Mouse (Mus musculus) cerebellum, adult 2 months (tissue): ENCODE data around the gene Tmem222. TPM values are rescaled to one million over a fixed set of nuclear protein-coding genes. Genes with fewer than 3 reads are reported as not detected.

ENCODE experiments used
- DNase-seq, 2 experiments: peaks; one replicate each; pipeline ENCODE4 v3.0.0; 2021
- H3K27ac ChIP-seq: fragments of 200-500 bp; 2 replicates; pipeline ENCODE4 v1.5.1; 2012; ENCODE audit warnings: low read length, control low read depth, inconsistent platforms; ENCODE audit not compliant: insufficient read depth
- H3K27me3 ChIP-seq: fragments of 200-500 bp; 2 replicates; pipeline ENCODE4 v1.6.1; 2012; ENCODE audit warnings: inconsistent platforms, mild to moderate bottlenecking, low read length, moderate library complexity; ENCODE audit not compliant: control insufficient read depth, insufficient read depth
- H3K4me1 ChIP-seq: fragments of 200-500 bp; 2 replicates; pipeline ENCODE4 v1.6.1; 2011; ENCODE audit warnings: low read length; ENCODE audit not compliant: control insufficient read depth, insufficient read depth
- H3K4me3 ChIP-seq: fragments of 200-500 bp; replicated peaks from 2 replicates; pipeline ENCODE3; 2011; ENCODE audit warnings: mild to moderate bottlenecking, low read depth, low read length, control low read depth; ENCODE audit not compliant: insufficient read depth
- CTCF ChIP-seq: fragments of 200-500 bp; IDR thresholded peaks from 2 replicates; pipeline ENCODE4 v1.5.1; 2011; ENCODE audit warnings: low read depth, mild to moderate bottlenecking, control low read depth, low read length, moderate library complexity, borderline replicate concordance; ENCODE audit not compliant: insufficient read depth
- POLR2A ChIP-seq: fragments of 200-500 bp; IDR thresholded peaks from 2 replicates; pipeline ENCODE4 v1.6.1; 2011; ENCODE audit warnings: low read length, control low read depth, borderline replicate concordance; ENCODE audit not compliant: insufficient read depth
- WGBS: fragments of 180-500 bp; shearing (Covaris S2); methylation state at CpG from one replicate; pipeline ENCODE4 v1.1.7; 2018; 5-methylcytosine and 5-hydroxymethylcytosine counted together
- polyA plus RNA-seq: library from polyadenylated mRNA; depleted of rRNA; stranded (reverse); fragments of >200 nt; gene quantifications from 2 replicates; pipeline ENCODE4 v1.2.3, GENCODE M21; 2012; rRNA removed

Tmem222 gene
- 152 and 153 TPM in 2 replicates for polyA plus RNA-seq

GRCm38 (mm10) chr4:133277104-133278026, at the start of gene Tmem222:
TSS of gene Tmem222 (minus strand) at chr4:133277792.
- H3K4me3 ChIP-seq = peak within 1 kb of the TSS; percentile 91
- DNase-seq = peak; percentile 95 to 98
- WGBS = under 1% methylated on average over 73 of the region's 73 CpGs
- peak; percentile 64; the same call in 1 of the 2 replicates for TF ChIP-seq POLR2A
- TF ChIP-seq CTCF = no peak
- no peaks in the 10 kb centered on the region for H3K27me3 ChIP-seq
- peak within 1 kb of the TSS; percentile 27 for H3K27ac ChIP-seq
- peaks cover 16% of the 10 kb centered on the region for H3K4me1 ChIP-seq

- no peak overlapping the region for H3K27ac ChIP-seq
- TF ChIP-seq CTCF = no peak
- H3K4me3 ChIP-seq = no peak overlapping the region
- DNase-seq = no peak
- WGBS = 83% methylated on average over 3 of the region's 3 CpGs
- H3K4me1 ChIP-seq = peaks cover 9% of the 10 kb centered on the region
- H3K27me3 ChIP-seq = no peaks in the 10 kb centered on the region
Measured at GRCm38 (mm10) chr4:133319667-133320066, 42.1 kb upstream of the Tmem222 start.

- no peaks in the 10 kb centered on the region for H3K27me3 ChIP-seq
- WGBS = 74% methylated on average over 5 of the region's 5 CpGs
- DNase-seq = no peak
- H3K4me3 ChIP-seq = no peak overlapping the region
- TF ChIP-seq POLR2A = no peak
- TF ChIP-seq CTCF = no peak
- peaks cover 9% of the 10 kb centered on the region for H3K4me1 ChIP-seq
- no peak overlapping the region for H3K27ac ChIP-seq
Measured at GRCm38 (mm10) chr4:133315991-133316390, 38.4 kb upstream of the Tmem222 start.

GRCm38 (mm10) chr4:133314896-133315295, 37.3 kb upstream of the Tmem222 start:
- 8% methylated on average over 8 of the region's 8 CpGs for WGBS

GRCm38 (mm10) chr4:133309948-133310347, 32.4 kb upstream of the Tmem222 start:
- peak; percentile 96 for TF ChIP-seq CTCF
- no peak for TF ChIP-seq POLR2A
- Histone ChIP-seq H3K27ac (no peak overlapping the region), H3K4me3 (no peak overlapping the region), H3K27me3 (no peaks in the 10 kb centered on the region), H3K4me1 (peaks cover 2% of the 10 kb centered on the region; the same call in 1 of the 2 replicates)
- peak; percentile 76 to 90 for DNase-seq
- 0% methylated on average over 3 of the region's 3 CpGs for WGBS

More at GRCm38 (mm10) chr4:133314896-133315295, 37.3 kb upstream of the Tmem222 start:
- DNase-seq = peak; percentile 87 to 91
- peaks cover 9% of the 10 kb centered on the region for H3K4me1 ChIP-seq
- no peak overlapping the region for H3K4me3 ChIP-seq
- H3K27ac ChIP-seq = 0 out of 2 replicates have a peak overlapping the region, but pooled peaks have one; percentile 7
- H3K27me3 ChIP-seq = no peaks in the 10 kb centered on the region
- no peak for TF ChIP-seq POLR2A
- TF ChIP-seq CTCF = no peak; the same call in 1 of the 2 replicates

GRCm38 (mm10) chr4:133307331-133307730, 29.7 kb upstream of the Tmem222 start:
- Histone ChIP-seq H3K27ac (no peak overlapping the region), H3K27me3 (no peaks in the 10 kb centered on the region), H3K4me1 (peaks cover 3% of the 10 kb centered on the region), H3K4me3 (no peak overlapping the region)
- WGBS = 36% methylated on average over 3 of the region's 3 CpGs
- peak; percentile 60 to 79 for DNase-seq
- TF ChIP-seq POLR2A = no peak
- TF ChIP-seq CTCF = peak; percentile 79

GRCm38 (mm10) chr4:133305825-133306224, 28.2 kb upstream of the Tmem222 start:
- Histone ChIP-seq H3K27ac (no peak overlapping the region), H3K27me3 (no peaks in the 10 kb centered on the region), H3K4me3 (no peak overlapping the region), H3K4me1 (peaks cover 13% of the 10 kb centered on the region)
- DNase-seq = no peak
- TF ChIP-seq POLR2A (no peak), CTCF (no peak)
- whole genome bisulfite sequencing = 94% methylated on average over 7 of the region's 7 CpGs

- TF ChIP-seq POLR2A = no peak
- no peak for TF ChIP-seq CTCF
- H3K4me1 ChIP-seq = peaks cover 24% of the 10 kb centered on the region
- DNase-seq = no peak
- H3K27ac ChIP-seq = no peak overlapping the region
- no peaks in the 10 kb centered on the region for H3K27me3 ChIP-seq
- 60% methylated on average over 7 of the region's 7 CpGs for WGBS
- no peak overlapping the region for H3K4me3 ChIP-seq
Measured at GRCm38 (mm10) chr4:133304770-133305169, 27.2 kb upstream of the Tmem222 start.
